Mouse (Mus musculus): Measurements from ENCODE around the gene Lcp1.
"Not testable (repeated sequence)": the region's sequence is repeated elsewhere in the genome, so short reads cannot be mapped to it uniquely, and the experiment has no call there.

Gene Lcp1

DNA sequence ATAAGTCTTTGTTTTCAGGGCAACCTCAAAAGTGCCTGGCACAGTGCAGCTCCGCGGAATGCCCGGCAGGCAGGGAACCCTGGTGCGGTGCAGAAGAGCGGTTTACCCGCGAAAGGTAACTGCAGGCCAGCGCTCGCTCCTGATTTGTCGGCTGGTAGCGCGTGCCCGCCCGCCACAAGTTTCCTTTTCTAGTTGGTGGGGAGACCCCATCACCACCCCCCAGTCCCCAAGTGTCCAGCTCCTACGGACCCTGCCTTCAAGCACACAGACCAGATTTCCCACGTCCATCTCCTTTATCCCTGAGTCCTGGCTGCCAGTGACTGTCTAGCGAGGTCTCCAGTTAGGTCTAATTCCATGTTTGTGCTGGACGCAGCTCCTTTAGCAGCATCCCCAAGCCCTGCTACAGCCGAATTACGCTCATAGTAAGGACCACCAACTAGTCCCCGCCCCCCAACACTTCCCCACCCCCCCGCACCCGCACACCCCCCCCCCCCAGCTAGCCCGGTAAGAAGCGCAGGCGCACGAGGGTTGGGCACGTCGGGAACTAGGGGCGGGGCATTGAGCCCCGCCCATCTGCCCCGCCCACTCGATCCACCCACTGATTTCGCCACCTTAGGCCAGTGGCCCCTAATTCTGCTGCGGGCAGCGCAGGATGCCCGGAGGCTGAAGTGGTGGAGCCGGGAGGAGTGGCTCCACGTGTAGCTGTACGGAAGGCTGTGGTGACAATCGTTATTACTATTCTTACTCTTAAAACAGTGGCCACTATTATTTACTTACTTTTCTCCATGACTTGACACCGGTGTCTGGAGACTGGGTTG is at the start of gene Lcp1, which contains the start of gene Lrrc63:
Gene Lcp1, plus strand, starts transcription at position 601 of the 818 bp plus-strand sequence.
Gene Lrrc63, minus strand, starts transcription at position 381 of the 818 bp plus-strand sequence.
- peak; percentile 81 to 91 for DNase-seq (ENCODE audit: low spot score in 2 of 2)

DNA sequence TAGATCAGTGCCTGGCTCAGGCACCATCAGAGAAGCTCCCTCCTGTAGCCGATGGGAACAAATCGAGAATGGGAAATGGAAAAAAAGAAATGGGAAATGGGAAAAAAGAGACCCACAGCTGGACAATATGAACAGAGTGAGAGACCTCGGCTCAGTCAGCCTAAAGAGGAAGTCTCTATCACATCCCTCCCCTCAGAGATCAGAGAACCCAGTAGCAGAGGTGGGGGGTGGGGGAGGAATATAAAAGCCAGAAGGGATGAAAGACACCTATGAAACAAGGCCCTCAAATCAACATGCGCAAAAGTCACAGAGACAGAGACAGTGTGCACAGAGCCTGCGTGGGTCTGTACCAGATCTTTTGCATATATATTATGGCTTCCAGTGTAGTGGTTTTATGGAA is 27.9 kb upstream of the Lcp1 start:
- DNase-seq (ENCODE audit: low spot score in 2 of 2) = no peak

DNA sequence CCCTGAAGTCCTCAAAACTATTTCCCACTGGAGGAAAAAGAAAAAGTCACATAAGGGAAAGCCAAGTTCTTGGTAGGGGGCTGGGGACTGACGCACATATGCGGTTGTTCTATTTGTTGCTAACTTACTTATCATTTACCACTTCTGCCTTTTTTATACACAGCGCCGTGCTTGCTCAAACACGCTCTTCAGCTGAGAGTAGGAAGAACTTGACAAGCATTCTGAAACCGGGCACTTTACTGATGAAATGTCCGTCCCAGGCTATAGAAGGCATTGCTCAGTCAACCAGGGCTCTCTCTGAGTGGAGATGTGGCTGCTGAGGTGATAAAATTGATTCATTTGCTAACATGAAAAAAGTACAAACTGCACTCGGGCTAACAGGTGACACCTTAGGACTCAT is 9.2 kb upstream of the Lcp1 start:
- DNase-seq (ENCODE audit: low spot score in 2 of 2) = no peak

DNA sequence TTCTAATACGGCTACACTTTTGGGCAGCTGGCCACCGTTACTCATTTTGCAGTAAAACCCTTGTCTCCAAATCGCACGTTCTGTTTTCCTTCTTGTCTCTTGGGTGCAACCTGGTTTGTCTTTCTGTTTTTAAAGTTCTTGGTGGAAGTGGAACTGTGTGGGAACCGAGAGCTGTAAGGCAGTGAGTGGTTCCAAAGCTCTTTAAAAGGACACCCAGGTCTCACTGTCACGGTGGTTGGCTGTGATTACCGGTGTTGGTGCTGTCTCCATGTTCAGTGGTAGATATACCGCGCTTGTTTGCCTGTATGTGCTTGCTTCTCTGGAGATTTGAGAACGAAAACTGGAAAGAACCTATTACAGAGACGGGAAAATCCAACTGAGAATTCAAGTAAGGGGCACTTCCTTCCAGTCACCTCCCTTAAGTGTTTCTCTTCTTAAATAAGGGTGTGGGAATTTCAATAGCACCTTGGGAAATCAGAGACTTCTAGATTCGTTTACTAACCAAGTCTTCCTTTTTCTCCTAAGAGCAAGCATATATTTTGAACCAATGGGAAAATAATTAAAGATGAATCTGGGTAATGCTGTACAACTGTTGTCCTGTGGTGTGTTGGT is 529 bp downstream of the Lcp1 start:
- no peak for DNase-seq (ENCODE audit: low spot score in 2 of 2)

DNA sequence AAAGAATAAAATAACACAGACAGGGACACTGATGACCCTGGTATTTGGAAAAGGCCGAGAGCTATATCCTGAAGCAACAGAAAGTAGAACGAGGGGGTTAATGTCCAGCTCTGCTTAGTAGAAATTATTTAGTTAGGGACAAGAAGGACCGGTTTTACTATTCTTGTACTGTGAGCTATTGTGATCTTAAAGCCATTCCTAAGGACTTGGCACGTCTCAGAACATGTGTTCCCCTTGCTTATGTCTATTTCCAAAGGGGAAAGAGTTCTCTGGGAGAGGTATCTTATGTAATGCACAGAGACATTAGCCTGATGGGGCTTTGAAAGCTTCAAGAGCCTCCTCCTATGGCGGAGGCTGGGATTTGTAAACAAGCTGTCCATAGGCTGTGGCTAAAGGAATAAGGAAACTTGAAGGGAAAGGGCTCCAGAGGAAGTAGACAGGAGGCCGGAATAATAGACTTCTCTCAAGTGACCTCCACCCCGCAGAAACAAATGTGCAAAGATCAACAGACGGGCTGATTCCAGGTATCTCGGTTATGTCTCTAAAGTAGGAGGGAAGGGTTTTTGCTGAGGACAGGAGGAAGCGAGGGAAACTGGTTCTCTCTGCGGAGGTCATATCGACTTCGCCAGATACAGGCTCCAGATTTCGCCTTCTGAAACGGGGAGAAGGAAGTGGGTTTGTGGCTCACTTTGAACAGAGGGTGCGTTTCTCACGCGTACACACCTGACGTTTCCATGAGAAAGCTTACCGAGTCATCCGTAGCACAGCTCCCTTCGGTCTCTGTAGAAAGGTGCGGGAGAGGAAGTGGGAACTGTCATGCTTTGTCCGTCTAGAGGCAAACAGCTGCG is 5.4 kb downstream of the Lcp1 start:
- DNase-seq (ENCODE audit: low spot score in 2 of 2) = peak in 1 of 2 experiments; percentile 36

DNA sequence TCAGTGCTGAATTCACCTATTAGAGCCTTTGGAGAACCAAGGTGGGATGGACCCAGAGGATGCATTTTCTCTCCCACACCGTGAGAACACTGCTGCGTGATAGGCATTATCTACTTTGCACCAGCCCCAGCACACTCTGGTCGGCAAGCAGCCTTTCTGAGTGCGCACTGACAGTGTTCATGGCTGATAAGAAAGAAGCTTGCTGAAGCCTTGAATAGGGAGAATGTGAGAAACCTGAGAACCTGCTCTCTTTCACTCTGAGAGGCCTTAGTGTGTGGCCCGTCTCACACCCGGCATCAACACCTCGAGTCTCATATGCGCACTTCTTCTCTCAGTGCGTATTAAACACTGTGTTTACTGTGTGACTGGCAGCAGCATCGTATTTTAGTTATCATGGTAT is 7.6 kb downstream of the Lcp1 start:
- peak; percentile 64 to 79 for DNase-seq (ENCODE audit: low spot score in 2 of 2)

DNA sequence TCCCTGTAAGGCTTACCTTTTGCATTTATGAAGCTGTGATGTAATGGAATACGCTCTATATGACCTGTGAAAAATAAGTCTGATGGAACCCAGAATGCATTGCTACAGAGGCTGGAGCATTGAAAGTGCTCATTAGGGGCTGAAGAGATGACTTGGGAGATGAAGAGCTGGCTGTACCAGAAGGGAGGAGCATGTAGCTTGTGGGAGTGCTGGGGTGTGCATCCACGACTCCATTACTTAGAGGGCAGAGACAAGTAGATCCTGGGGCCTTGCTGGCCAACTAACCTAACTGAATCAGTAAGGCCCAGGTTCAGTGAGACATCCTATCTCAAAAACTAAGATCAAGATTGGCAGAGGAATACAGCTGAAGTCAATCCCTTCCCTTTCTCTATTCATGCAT is 8.3 kb downstream of the Lcp1 start:
- peak; percentile 35 to 41 for DNase-seq (ENCODE audit: low spot score in 2 of 2)

DNA sequence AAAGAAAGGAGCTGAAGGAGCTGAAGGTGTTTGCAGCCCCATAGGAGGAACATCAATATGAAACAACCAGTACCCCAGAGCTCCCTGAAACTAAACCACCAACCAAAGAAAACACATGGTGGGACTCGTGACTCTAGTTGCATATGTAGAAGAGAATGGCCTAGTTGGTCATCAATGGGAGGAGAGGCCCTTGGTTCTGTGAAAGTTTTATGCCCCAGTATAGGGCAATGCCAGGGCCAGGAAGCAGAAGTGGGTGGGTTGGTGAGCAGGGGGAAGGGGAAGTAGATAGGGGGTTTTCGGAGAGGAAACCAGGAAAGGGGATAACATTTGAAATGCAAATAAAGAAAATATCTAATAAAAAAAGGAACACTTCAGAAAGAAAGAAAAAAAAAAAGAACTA is 16.8 kb downstream of the Lcp1 start:
- not testable (repeated sequence) for DNase-seq (ENCODE audit: low spot score in 2 of 2)

DNA sequence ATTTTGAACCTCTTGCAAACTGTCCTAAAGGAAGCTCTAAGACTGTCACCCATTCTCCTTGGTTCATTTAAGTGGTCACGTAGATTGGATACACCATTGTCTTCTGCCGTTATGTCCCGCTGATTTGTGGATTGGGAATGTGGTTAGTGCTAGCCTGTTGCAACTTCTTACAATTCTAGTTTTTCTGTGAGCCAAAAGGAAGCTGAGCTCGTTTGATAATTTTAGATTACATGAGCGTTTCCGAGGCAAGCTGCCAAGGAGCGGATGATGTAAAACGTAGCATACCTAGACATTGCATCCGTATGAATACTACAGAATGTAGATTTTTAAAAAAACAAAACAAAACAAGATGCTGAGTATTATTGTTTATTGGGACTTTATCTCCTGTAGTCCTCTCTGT is 17.3 kb downstream of the Lcp1 start:
- DNase-seq (ENCODE audit: low spot score in 2 of 2) = peak in 1 of 2 experiments; percentile 32

DNA sequence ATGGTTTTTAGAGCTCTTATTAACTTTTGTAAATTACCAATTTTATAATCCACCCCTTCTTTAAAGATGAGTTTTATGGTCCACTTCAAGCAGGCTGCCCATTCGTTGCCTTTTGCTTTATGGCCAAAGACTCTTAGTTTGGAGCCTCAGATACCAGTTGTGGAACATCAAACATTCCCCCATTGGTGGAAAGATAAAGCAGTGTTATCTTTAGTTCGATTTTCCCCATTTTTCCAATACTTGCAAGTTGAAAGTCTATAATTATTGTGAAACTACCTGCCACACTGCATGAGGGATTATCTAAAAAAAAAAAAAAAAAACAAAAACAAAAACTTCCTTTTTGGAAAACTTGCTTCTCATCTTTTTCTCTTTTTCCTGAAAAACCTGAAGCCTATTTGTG is 19.8 kb downstream of the Lcp1 start:
- DNase-seq (ENCODE audit: low spot score in 2 of 2) = no peak

DNA sequence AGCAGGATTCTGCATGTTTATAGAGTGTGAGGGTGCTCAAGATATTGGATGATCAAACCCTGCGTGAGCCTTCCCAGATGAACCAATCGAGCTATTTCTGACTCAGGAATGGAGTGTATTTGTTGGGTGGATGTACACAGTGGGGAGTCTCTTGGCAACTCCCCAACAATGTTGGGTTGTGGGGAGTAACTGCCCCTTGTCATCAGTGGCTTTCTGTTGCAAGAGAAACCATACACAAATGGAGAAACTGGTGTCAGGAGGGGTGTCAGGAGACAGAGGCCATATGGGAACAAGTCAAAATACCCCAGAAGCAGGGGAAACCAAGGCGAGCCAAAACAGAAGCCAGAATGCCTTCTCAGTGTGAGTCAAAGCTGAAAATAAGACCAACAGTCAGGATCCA is 20.2 kb downstream of the Lcp1 start:
- no peak for DNase-seq (ENCODE audit: low spot score in 2 of 2)

DNA sequence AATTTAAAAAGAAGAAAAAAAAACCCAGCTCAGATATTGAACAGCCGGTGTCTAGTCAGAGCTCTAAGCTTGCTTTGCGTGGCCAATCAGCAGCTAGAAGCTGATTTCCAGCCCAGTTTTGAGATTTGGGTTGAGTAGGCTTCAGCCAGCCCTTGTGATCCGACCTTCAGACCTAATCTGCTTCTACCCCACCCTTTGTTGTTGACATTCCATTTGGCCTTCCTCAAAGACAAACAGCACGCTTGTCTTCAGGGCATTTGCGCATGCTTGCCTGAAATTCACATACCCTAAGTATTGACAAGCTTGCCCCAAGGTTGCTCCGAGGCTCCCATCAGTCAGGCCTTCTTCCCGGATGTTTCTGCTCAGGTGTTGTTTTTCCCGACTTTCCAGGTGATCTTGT is 23.6 kb downstream of the Lcp1 start:
- DNase-seq (ENCODE audit: low spot score in 2 of 2) = no peak

DNA sequence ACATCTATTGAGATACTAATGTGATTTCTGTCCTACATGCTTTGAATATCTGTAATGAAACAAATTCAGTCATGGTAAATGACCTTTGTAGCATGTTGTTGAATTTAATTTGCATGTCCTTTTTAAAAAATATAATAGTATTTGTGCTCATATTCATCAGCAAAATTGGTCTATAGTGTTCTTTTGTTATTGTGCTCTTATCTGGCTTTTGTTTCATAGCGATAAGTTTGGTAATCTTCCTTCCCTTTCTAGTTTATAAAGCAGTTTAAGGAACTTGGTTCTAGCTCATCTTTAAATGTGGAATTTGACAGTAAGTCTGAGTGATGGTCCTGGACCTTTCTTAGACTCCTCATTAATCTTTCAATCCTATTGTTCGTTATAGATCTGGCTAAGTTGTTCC is 28.5 kb downstream of the Lcp1 start:
- DNase-seq (ENCODE audit: low spot score in 2 of 2) = no peak

DNA sequence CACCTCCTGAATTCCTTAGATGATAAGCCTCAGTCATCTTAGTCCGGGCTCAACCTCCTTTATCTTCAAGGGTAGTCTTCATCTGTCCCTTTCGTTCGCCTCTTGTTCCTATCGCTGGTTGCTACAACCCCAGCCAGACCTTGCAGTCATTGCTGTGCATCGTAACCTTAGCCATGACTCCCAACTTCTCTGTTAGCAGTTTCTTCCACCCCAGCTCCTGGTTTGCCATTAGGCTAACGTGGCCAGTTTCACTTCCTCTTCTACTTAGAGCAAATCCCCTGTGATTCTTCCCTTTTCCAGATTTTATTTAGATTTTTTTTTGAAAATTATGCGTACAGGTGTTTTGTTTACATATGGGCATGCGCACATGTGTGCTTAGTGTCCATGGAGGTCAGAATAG is 33.0 kb downstream of the Lcp1 start:
- DNase-seq (ENCODE audit: low spot score in 2 of 2) = no peak

DNA sequence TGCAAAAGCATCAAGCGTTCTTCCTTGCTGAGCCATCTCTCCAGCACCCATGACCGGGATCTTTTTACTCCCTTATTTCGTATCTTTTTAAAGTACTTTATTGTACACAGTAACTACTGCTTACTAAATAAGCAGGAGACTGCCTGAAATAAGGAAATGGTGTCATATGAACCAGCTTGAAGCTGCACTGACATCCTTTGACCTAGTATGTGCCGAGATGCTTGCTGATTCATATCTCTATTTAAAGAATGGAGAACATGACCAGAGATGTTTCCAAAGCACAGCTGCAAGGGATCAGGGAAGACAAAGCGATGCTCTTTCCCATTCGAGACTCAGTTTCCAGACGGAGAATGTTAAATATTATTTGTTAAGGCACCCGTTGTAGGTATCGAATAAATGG is 33.4 kb downstream of the Lcp1 start:
- no peak for DNase-seq (ENCODE audit: low spot score in 2 of 2)

DNA sequence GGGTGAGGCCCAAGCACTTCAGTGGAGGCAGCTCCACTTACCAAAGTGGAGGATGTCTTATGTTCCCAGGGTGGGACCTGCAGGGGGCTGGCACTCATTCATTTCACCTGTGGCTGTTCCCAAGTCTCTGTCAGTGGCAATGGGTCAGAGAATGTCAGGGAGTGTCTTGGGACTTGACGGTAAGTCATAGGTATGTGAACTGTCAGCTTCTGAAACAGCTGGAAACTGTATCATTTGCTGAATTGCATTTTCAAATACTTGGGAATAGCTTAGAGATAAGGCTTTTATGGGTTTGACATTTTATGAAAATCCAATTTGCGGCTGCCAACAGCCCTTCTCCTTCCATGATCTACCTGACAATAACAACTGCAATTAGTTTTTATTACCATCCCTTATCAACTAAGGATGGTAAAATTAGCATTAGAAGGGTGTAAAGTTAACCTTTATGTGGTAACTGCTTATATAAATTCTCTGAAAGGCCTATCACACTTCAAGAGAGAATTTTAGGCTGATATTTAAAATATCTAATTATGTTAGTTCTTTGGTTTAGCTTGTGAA is 34.8 kb downstream of the Lcp1 start:
- DNase-seq (ENCODE audit: low spot score in 2 of 2) = no peak

DNA sequence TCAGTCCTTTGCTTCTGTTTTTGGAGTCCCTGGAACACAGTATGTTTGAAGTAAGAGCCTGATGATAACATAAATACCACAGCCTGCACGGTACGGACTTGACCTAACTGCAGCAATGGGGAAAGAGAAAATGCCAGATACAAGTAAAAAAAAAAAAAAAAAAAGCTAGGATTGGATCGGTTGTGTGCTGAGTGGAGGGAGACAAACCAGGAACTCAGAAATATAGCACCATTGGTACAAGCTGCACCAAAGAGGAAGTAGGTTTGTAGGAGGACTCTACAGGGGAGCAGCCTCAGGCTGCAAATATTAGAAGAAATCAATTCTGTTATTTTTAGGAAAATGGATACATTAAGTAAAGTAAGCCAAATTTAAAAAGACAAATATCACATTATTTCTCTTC is 37.6 kb downstream of the Lcp1 start:
- no peak for DNase-seq (ENCODE audit: low spot score in 2 of 2)

DNA sequence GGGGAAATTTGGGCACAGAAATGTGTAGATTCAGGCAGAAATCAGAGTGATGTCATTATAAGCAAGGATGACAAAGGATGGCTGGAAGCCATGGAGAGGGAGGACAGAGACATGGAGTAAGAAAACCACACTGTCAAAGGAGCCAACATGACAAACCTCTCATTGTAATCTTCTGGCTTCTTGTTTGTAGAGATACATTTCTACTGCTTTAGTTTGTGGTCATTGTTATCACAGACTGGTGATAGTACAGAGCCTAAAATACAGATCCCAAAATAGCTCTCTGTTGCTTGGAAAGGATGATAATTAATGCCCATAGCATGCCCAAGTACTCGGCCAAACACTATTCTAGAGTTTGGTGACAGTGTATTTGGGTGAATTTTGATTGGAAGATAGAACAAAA is 39.6 kb downstream of the Lcp1 start:
- no peak for DNase-seq (ENCODE audit: low spot score in 2 of 2)

DNA sequence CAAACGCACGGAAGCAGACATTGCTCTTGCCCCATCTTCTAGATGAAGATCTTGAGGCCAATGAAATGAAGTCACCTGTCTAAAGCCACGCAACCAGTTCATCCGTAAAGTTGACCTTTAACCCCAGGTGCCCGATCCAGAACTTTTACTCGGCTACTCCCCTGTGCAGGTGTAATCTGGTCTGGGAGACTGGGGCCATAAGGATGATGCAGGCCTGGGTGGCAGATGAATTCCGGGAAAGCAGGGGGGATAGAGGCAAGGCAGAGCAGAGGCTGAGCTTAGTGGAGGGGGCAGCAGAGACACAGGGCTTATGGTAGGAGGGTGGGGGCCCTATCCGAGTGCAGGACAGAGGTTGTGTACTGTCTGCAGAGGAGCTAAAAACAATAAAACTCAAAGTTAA is 43.4 kb downstream of the Lcp1 start:
- no peak for DNase-seq (ENCODE audit: low spot score in 2 of 2)

DNA sequence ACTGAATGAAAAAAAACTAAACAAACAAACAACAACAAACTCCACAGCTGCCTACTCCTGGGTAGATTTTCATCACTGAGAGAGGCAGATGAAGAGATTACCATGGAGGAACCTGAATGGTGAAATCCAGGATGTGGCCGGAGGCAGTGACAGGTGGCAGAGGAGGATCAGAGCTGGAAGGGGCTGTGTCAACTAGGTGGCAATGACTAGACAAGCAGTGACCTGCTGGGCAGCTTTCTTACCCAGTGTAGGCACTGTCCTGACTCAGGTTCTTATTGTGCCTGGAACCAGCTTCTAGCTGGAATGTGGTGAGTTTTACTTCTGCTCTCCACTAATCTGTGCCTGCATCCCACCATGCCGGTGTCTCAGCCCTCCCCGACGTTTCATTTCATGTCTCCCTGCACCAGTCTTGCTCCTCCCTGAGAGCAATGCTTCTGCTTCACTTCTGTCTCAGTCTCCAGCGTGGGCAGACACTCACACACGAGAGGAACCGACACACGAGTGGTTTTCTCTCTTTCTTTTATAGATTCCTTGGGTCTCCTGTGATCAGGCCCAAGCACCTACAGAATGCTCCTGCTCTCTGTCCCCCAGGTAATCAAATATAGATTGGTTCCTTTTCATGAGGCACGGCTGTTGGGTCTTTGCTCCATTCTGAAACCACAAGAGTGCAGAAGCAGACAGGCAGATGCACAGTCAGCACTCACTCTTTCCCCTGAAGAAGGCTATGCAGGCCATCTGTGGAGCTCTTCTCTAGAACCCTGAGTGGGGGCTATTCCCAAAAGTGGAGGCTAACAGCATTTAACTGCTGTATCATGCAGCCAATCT is 44.0 kb downstream of the Lcp1 start:
- no peak for DNase-seq (ENCODE audit: low spot score in 2 of 2)

DNA sequence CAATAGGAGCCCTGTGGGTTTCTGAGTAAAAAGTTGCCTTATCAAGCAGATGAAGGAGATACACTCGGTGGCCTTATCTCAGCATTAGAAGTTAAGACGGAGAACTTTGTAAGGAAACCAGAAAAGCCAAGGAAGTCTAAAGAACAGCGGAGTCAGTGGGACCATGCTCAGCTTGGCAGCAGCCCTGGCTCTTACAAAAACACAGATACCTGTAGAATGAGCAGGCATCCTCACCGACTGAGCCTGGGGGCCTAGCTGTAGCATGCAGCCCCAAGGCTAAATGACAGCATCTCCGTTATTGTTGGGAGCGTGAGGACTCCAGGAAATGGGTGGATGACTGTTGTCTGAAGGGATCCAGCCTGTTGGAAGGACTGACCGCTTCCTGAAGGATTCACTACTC is 44.9 kb downstream of the Lcp1 start:
- no peak for DNase-seq (ENCODE audit: low spot score in 2 of 2)

All from spleen, postnatal 10 days (tissue).